Mouse (Mus musculus) cerebellum, adult 2 months (tissue): ENCODE data around the gene Casp8. TPM values are rescaled to one million over a fixed set of nuclear protein-coding genes. Genes with fewer than 3 reads are reported as not detected.
"Not testable (repeated sequence)": the region's sequence is repeated elsewhere in the genome, so short reads cannot be mapped to it uniquely, and the experiment has no call there.

Experiments used
- DNase-seq, 2 experiments: peaks; one replicate each; pipeline ENCODE4 v3.0.0; 2021
- H3K27ac ChIP-seq: fragments of 200-500 bp; 2 replicates; pipeline ENCODE4 v1.5.1; 2012; ENCODE audit warnings: low read length, control low read depth, inconsistent platforms; ENCODE audit not compliant: insufficient read depth
- H3K27me3 ChIP-seq: fragments of 200-500 bp; 2 replicates; pipeline ENCODE4 v1.6.1; 2012; ENCODE audit warnings: inconsistent platforms, mild to moderate bottlenecking, low read length, moderate library complexity; ENCODE audit not compliant: control insufficient read depth, insufficient read depth
- H3K4me1 ChIP-seq: fragments of 200-500 bp; 2 replicates; pipeline ENCODE4 v1.6.1; 2011; ENCODE audit warnings: low read length; ENCODE audit not compliant: control insufficient read depth, insufficient read depth
- H3K4me3 ChIP-seq: fragments of 200-500 bp; replicated peaks from 2 replicates; pipeline ENCODE3; 2011; ENCODE audit warnings: mild to moderate bottlenecking, low read depth, low read length, control low read depth; ENCODE audit not compliant: insufficient read depth
- CTCF ChIP-seq: fragments of 200-500 bp; IDR thresholded peaks from 2 replicates; pipeline ENCODE4 v1.5.1; 2011; ENCODE audit warnings: low read depth, mild to moderate bottlenecking, control low read depth, low read length, moderate library complexity, borderline replicate concordance; ENCODE audit not compliant: insufficient read depth
- POLR2A ChIP-seq: fragments of 200-500 bp; IDR thresholded peaks from 2 replicates; pipeline ENCODE4 v1.6.1; 2011; ENCODE audit warnings: low read length, control low read depth, borderline replicate concordance; ENCODE audit not compliant: insufficient read depth
- WGBS: fragments of 180-500 bp; shearing (Covaris S2); methylation state at CpG from one replicate; pipeline ENCODE4 v1.1.7; 2018; 5-methylcytosine and 5-hydroxymethylcytosine counted together
- polyA plus RNA-seq: library from polyadenylated mRNA; depleted of rRNA; stranded (reverse); fragments of >200 nt; gene quantifications from 2 replicates; pipeline ENCODE4 v1.2.3, GENCODE M21; 2012; rRNA removed

Casp8 gene
- 1.6 and 1.9 TPM in 2 replicates for polyA plus RNA-seq

GRCm38 (mm10) chr1:58795291-58796058 lies at the start of gene Casp8:
Casp8 (plus strand) TSS chr1:58795374.
- WGBS, result under 1% methylated on average over 42 of the region's 42 CpGs
- H3K27ac ChIP-seq, result no peak within 1 kb of the TSS
- H3K4me1 ChIP-seq, result no peaks in the 10 kb centered on the region
- DNase-seq, result peak in 1 of 2 experiments; percentile 10
- peak within 1 kb of the TSS; percentile 33 for H3K4me3 ChIP-seq
- TF ChIP-seq CTCF (no peak), POLR2A (no peak)
- H3K27me3 ChIP-seq, result no peaks in the 10 kb centered on the region

- DNase-seq, result peak; percentile 68 to 70
- no peaks in the 10 kb centered on the region for H3K27me3 ChIP-seq
- 62% methylated on average over 9 of the region's 9 CpGs for WGBS
These were observed 48.3 kb upstream of the Casp8 start for GRCm38 (mm10) chr1:58746880-58747279.

GRCm38 (mm10) chr1:58759451-58759850 lies 35.7 kb upstream of the Casp8 start:
- Histone ChIP-seq H3K27ac (no peak overlapping the region), H3K27me3 (no peaks in the 10 kb centered on the region), H3K4me1 (no peaks in the 10 kb centered on the region), H3K4me3 (no peak overlapping the region)
- TF ChIP-seq CTCF, result no peak
- no peak for TF ChIP-seq POLR2A
- WGBS, result 90% methylated on average over 3 of the region's 3 CpGs
- no peak for DNase-seq

More at GRCm38 (mm10) chr1:58746880-58747279, 48.3 kb upstream of the Casp8 start:
- Histone ChIP-seq H3K4me1 (no peaks in the 10 kb centered on the region), H3K4me3 (no peak overlapping the region), H3K27ac (no peak overlapping the region)
- TF ChIP-seq POLR2A (no peak), CTCF (peak; percentile 70; the same call in 1 of the 2 replicates)

- WGBS, result 91% methylated on average over 1 of the region's 1 CpGs
- TF ChIP-seq POLR2A (no peak), CTCF (no peak)
- no peak for DNase-seq
- Histone ChIP-seq H3K27ac (no peak overlapping the region), H3K4me3 (no peak overlapping the region), H3K27me3 (no peaks in the 10 kb centered on the region), H3K4me1 (no peaks in the 10 kb centered on the region)
These were observed 34.6 kb upstream of the Casp8 start for GRCm38 (mm10) chr1:58760581-58760980.

- WGBS, result 37% methylated on average over 5 of the region's 5 CpGs
These were observed 33.5 kb upstream of the Casp8 start for GRCm38 (mm10) chr1:58761391-58762275.

GRCm38 (mm10) chr1:58762576-58762975 lies 32.6 kb upstream of the Casp8 start:
- no peaks in the 10 kb centered on the region for H3K27me3 ChIP-seq
- H3K4me1 ChIP-seq, result no peaks in the 10 kb centered on the region
- H3K4me3 ChIP-seq, result no peak overlapping the region
- no peak for DNase-seq
- no peak overlapping the region for H3K27ac ChIP-seq
- TF ChIP-seq CTCF (no peak), POLR2A (no peak)
- 83% methylated on average over 5 of the region's 5 CpGs for WGBS

More at GRCm38 (mm10) chr1:58761391-58762275, 33.5 kb upstream of the Casp8 start:
- H3K27ac ChIP-seq, H3K4me1 ChIP-seq, H3K4me3 ChIP-seq, DNase-seq, H3K27me3 ChIP-seq: not testable (repeated sequence)

- not testable (repeated sequence) for H3K27ac ChIP-seq, H3K27me3 ChIP-seq, H3K4me1 ChIP-seq, DNase-seq, H3K4me3 ChIP-seq
- 62% methylated on average over 4 of the region's 4 CpGs for WGBS
These were observed 28.7 kb upstream of the Casp8 start for GRCm38 (mm10) chr1:58766446-58766845.

- Histone ChIP-seq H3K27me3 (no peaks in the 10 kb centered on the region), H3K4me1 (no peaks in the 10 kb centered on the region), H3K27ac (no peak overlapping the region), H3K4me3 (no peak overlapping the region)
- TF ChIP-seq CTCF (no peak), POLR2A (no peak)
- DNase-seq, result no peak
These were observed 26.0 kb upstream of the Casp8 start for GRCm38 (mm10) chr1:58769136-58769535.
